Mouse (Mus musculus) neural tube, embryonic 10.5 days (tissue): ENCODE data around the gene Auts2.

Experiments
- DNase-seq: peaks from one replicate; pipeline ENCODE4 v3.0.0-alpha.2; 2017; ENCODE audit warnings: low spot score; ENCODE audit errors: extremely low spot score

Gene Auts2

GRCm38 (mm10) chr5:132027859-132028498, 515.2 kb downstream of the Auts2 start:
- DNase-seq: no peak

- DNase-seq: no peak
Measured at GRCm38 (mm10) chr5:132013296-132013695, 529.8 kb downstream of the Auts2 start.

- DNase-seq: no peak
Measured at GRCm38 (mm10) chr5:132011795-132012194, 531.3 kb downstream of the Auts2 start.

- no peak for DNase-seq
Measured at GRCm38 (mm10) chr5:132008703-132009222, 534.4 kb downstream of the Auts2 start.

DNA sequence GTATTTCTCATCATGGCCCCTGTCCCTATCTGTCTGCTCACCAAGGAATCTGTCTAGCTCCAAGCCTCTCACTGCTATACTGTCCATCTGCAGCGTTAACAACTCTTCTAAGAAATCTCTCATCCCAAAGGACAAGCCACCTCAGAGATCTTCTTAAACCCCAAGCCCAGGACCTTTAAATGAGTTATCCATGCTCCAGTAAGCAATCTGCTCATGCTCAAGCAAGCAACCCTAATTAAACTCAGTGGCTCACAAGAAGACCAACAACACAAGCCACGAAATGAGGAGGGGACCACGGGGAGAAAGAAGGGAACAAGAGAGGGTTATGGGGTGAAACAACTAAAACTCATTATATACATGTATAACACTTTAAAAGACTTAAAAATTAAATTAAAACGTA, 535.2 kb downstream of the Auts2 start:
- no peak for DNase-seq

- DNase-seq: no peak
Measured at GRCm38 (mm10) chr5:131992681-131993211, 550.4 kb downstream of the Auts2 start.

- no peak for DNase-seq
Measured at GRCm38 (mm10) chr5:131992268-131992667, 550.9 kb downstream of the Auts2 start.

GRCm38 (mm10) chr5:131990532-131990931, 552.6 kb downstream of the Auts2 start:
- no peak for DNase-seq

DNA sequence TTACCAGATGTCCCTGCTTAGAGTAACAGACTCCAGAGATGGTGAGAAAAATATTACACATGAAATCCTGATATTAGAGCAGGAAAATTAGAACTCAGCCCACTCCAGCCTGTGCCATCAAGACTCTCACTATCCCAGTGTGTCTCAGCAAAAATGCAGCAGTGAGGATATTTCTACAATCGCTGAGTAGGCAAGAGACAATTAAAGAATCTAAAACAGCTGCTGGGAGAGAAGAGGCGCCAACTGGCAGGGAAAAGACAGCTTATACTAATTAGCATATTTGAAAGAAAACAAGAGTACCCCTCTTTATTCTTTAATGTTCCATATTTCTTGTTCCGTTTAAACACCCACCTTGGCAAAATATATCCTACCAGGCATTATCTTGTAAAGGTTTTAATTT, 561.7 kb downstream of the Auts2 start:
- no peak for DNase-seq

DNA sequence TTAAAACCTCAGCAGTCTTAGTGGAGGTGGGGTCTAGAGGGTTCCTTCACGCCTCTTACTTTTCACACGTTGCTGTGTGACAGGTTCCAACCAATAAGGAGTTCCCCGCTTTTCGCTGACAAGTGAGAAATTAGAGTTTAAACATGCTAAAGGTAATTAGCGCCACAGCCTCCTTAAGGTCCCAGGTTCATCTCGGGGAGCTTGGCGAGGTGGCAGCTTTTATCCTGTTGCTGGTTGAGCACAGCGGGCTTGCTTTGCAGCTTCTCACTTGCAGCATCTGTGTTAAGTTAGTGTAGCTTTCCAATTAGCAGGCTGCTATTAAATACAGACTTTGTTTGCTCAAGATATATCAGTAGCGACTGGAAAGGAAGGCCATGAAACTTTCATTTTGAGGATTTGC, 564.2 kb downstream of the Auts2 start:
- no peak for DNase-seq

- no peak for DNase-seq
Measured at GRCm38 (mm10) chr5:131977497-131977896, 565.6 kb downstream of the Auts2 start.

GRCm38 (mm10) chr5:131971901-131972300, 571.2 kb downstream of the Auts2 start:
- DNase-seq: no peak

GRCm38 (mm10) chr5:131965499-131965898, 577.6 kb downstream of the Auts2 start:
- DNase-seq: no peak

DNA sequence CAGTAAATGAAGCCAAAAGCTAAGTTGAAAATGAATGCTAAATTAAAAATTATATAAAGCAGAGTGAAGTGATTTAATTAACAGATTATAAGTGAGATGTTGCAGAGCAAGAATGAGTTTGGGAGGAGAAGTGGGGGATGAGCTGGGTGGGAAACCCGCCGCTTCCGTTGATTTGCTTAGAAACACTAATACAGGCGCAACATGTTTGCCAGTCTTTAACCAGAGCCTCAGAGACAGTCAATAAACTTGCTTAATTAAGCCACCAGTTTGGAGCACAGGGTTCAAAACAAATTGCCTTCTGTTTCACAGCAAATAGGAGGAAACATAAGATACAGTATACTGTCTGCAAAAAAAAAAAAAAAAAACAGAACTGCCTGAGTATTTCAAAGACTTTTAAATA, 579.6 kb downstream of the Auts2 start:
- no peak for DNase-seq

GRCm38 (mm10) chr5:131961859-131962258, 581.3 kb downstream of the Auts2 start:
- no peak for DNase-seq

DNA sequence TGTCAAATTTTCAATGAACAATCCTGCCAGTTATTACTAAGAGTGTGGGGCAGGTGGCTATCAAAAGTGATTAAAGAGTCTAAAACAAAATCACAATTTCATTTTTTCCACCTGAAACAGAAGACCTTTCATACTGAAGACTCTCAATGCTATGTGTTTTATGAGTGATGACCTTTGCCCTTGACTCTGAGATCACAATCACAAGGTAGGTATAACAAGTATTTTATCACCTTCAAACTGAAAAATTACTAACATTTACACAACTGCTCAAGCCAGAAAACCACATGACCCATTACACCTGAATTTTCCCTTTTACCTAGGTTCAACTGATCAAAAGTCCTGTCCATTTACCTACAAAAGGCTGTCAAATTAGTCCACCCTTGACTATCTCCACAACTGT, 582.7 kb downstream of the Auts2 start:
- no peak for DNase-seq

DNA sequence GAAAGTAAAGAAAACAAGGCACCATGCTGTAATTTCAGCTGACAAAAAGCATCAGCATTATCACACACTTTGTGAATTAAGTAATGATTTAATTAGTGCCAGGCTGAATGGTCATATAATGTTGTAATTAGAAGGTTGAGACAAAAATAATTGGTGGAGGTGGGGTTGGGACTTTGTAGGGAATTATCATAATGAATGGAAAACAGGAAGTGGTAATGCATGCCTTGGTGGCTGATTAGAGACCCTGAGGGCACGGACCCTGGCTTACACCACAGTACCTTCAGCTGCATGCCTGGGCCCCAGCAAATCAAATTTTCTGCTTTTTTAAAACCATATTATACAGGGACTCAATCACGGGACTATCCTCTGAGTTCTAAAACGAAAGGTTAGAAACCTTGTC, 586.1 kb downstream of the Auts2 start:
- no peak for DNase-seq

DNA sequence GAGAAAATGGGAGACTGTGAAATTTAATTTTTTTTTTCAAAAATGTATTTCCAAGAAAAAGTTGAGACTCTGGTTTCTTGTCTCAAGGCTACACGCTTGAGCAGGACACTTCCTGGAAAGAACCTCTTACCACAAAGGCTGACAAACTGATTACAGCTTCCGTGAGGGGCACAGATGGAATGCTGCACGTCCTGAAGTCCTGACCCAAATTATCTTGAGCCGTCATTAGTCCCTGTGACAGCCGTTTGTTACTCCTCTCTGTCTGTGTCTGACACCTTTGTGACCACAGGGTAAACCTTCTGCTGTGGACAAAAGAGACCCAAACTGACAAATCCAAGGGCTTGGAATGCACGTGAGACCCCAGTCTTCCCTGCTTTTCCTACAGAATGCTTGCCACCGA, 587.1 kb downstream of the Auts2 start:
- no peak for DNase-seq

- DNase-seq: no peak
Measured at GRCm38 (mm10) chr5:131955227-131956016, 587.7 kb downstream of the Auts2 start.

DNA sequence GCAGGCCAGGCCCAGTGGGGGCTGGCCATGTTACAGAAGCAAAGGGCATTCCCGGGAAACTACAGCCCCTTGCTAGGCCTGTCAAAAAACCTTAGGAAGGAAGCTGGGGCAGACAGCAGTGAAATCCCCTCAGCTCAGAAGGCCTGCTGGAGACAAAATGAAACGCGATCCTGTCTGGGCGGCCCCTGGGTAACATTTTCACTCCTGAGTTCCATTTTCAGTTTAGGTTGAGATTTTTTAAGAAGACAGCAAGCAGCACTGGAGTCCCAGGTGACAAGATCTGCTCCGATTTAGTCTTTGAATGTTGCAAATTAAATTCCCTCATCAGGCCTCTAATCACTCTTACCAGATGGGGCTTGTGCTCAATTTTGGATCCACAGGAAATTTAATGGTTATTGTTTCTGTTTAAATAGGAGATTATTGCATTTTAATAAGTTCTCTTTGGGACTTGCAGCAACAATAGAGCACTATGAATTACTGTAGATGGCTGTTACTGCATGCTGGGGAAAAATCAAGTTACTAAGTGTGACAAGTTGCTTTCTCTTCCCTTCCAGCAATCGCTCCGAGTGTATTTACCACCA, 594.5 kb downstream of the Auts2 start:
- DNase-seq: no peak

- DNase-seq: peak; percentile 43
Measured at GRCm38 (mm10) chr5:131946801-131947200, 596.3 kb downstream of the Auts2 start.

DNA sequence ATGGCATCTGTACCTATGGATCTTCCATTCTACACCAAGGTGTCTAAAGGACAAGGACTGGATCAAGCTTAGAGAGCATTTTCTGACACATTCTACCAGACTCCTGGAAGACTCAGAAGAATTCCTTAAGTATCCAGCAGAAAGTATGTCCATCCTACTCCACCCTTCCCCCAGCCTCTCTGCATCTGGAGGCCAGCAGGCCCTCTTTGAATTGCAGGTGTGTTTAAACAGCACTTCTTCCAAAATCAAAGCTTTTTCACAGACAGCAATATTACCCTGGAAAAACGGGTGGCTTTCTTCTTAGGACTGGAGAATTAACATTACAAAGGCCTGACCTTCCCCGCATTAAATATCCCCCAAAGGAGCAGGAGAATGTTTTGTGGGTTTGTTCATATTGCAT, 598.4 kb downstream of the Auts2 start:
- DNase-seq: no peak
